Mouse (Mus musculus): ENCODE measurements at regions not wholly inside any gene's neighbourhood (a gene's known extent, or its start where the extent isn't known, plus 50 kb on each side); places are given as distances from the start of the nearest gene placed in this dataset.
A peak's percentile ranks its signal among the peaks of the same experiment; 100 is the strongest.

GRCm38 (mm10) chr12:13094111-13094851 is 152.6 kb upstream of the Mycn start:
- no peak for DNase-seq (ENCODE audit: low spot score)

GRCm38 (mm10) chr12:13085951-13086350 is 144.2 kb upstream of the Mycn start:
- no peak for DNase-seq (ENCODE audit: low spot score)

DNA sequence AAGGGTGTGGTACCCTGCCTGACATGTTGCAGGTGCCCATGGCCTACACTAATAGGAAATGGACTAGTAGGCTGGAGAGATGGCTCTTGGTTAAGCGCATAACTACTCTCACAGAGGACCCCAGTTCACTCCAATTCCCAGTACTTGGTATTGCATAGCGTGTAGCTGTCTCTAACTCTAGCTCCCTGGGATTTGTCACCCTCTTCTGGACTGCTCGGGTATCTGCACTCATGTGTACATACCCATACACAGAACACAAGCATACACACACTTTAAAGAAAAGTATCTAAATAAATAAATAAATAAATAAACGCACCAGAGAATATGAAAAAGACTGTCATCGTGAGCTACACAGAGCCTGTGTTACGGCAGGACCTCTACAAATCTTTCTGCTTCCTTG is 143.8 kb upstream of the Mycn start:
- DNase-seq (ENCODE audit: low spot score): no peak

- DNase-seq (ENCODE audit: low spot score): no peak
Observed at GRCm38 (mm10) chr12:13083337-13084054, 141.8 kb upstream of the Mycn start.

DNA sequence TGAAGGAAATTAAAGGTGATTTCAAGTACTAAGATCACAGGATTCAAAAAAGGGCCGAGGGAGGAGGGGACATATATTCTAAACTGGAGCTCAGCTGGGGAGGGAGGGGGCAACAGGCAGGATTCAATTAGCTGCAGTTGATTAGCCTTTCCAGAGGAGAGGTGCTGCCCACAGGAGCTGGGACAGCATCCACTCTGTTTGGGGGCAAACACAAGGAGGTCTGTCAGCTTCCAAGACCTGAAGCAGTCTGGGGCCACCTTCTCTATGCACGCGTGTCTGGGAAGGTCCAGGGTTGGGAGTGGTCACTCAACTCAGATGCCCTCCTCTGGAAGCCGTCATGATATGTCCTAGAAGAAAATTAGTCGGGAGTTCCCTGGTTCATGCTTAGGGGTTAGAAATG is 139.1 kb upstream of the Mycn start:
- DNase-seq (ENCODE audit: low spot score): no peak

GRCm38 (mm10) chr12:13079832-13080231 is 138.1 kb upstream of the Mycn start:
- no peak for DNase-seq (ENCODE audit: low spot score)

GRCm38 (mm10) chr12:13077689-13078088 is 136.0 kb upstream of the Mycn start:
- no peak for DNase-seq (ENCODE audit: low spot score)

GRCm38 (mm10) chr12:13076699-13077287 is 135.1 kb upstream of the Mycn start:
- DNase-seq (ENCODE audit: low spot score): no peak

GRCm38 (mm10) chr12:13073126-13073886 is 131.6 kb upstream of the Mycn start:
- no peak for DNase-seq (ENCODE audit: low spot score)

GRCm38 (mm10) chr12:13067295-13067694 is 125.6 kb upstream of the Mycn start:
- DNase-seq (ENCODE audit: low spot score): no peak

DNA sequence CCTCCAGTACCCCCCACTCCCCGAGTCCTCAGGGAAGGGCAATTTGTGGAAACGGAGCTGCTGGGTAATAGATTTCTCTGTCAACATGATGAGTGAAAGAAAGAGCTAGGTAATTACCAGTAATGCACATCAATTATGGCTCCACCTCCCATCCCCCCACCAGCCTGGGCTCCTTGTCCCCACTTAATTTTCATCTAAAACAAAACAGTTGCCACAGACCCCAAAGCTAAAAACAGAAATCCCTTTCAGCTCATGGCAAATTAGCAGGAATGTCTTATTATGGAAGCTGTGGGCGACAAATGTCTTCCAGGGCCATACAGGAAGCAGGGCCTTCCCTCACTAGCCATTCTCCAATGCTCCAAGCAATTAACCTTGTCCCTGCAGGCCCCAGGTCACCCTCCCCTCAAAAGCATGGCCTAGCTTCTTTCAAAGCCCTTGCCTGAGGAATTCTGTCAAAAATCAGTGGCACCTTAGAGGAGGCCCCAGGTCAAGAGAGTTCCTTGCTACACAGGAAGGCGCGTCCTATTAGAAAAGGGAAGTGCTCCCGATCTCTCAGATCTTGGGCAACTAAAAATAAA is 125.0 kb upstream of the Mycn start:
- DNase-seq (ENCODE audit: low spot score): no peak

DNA sequence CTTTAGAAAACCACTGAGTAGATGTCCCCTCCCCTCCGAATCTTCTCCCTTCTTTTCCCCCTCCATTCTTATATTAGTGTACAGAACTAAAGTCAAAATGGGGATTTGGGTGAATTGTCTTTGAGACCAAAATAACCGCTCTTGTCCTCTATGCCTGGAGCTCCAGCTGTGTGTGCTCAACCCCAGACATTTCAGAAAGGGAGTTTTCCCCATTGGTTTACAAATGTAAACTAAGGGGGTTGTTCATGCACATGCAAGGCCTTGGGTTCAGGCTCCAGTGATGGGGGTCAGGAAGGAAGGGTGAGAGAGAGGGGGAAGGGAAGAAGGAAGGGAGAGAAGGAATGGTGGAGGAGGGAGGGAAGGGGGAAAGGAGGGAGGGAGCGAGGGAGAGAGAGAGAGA is 117.8 kb upstream of the Mycn start:
- no peak for DNase-seq (ENCODE audit: low spot score)

- no peak for DNase-seq (ENCODE audit: low spot score)
Observed at GRCm38 (mm10) chr12:13056246-13056645, 114.5 kb upstream of the Mycn start.

- DNase-seq (ENCODE audit: low spot score): no peak
Observed at GRCm38 (mm10) chr12:13054611-13055010, 112.9 kb upstream of the Mycn start.

DNA sequence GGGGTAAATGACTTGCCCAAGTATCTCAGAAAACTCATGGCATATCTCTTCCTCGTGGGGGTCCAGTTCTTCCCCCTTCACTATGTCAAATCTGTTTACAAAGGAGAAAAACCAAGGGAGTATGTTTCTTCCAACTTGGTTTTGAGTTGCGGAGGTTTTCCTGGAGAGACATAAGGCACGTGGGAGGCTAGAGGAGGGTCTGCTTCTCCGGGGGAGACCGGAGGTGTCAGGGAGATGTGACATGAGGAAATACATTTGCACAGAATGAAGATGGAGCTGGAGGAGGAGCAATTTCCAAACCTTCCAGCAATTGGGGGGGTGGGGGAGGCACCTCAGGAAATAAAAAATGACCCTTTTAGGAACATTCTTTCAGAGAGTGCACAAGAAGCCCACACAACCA is 112.0 kb upstream of the Mycn start:
- no peak for DNase-seq (ENCODE audit: low spot score)

DNA sequence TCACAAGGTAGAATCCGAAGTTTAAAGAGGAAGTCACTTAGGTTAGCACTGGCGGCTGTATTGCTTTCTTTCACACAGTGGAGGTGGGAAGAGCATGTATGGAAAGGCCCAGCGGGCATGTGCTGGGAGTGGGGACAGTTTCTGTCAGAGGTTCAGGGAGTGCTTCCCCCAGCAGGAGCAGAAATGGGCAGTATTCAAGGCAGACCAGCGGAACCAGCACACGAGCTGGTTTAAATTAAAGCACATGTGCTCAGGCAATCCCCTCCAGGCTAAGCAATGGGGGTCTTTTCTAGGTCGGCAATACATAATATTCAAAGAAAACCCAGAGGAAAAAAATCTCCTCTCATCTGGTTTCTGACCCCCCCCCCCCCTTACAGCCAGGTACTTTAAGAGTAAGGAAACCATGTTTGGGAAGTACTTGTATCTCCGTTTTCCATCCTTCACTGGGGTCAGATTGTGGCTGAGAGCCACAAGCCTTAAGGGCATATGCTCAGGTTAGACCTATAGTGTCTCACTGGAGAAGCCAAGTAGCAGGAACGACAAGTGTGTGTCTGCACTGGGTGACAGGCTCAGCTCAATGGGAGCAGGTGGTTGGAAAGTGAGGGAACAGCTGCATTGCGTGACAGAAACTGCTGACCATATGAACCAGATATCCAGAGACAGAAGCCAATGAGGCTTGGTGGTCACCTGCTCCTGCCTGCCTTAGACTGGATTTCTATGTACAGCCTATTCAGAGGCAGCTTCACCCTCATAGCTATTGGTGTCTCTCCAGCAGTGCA is 111.3 kb upstream of the Mycn start:
- DNase-seq (ENCODE audit: low spot score): no peak

DNA sequence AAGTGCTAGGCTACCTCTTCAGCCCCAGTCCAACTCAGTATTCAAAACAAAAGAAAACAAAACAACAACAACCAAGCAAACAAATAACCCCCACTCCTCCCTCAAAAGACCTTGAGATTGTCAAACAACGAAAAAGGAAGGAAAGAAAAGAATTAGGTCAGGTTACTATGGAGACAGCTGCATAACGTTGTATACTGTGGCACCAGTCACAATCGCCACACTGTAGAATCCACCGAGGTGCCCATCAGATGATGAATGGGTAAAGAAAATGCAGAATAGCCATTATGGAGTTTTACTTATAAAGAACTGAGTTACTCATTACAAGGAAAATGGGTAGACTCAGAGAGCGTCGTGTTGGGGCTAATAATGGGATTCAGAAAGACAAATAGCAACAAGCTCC is 110.5 kb upstream of the Mycn start:
- DNase-seq (ENCODE audit: low spot score): no peak

- DNase-seq (ENCODE audit: low spot score): no peak
Observed at GRCm38 (mm10) chr12:13049659-13050058, 107.9 kb upstream of the Mycn start.

DNA sequence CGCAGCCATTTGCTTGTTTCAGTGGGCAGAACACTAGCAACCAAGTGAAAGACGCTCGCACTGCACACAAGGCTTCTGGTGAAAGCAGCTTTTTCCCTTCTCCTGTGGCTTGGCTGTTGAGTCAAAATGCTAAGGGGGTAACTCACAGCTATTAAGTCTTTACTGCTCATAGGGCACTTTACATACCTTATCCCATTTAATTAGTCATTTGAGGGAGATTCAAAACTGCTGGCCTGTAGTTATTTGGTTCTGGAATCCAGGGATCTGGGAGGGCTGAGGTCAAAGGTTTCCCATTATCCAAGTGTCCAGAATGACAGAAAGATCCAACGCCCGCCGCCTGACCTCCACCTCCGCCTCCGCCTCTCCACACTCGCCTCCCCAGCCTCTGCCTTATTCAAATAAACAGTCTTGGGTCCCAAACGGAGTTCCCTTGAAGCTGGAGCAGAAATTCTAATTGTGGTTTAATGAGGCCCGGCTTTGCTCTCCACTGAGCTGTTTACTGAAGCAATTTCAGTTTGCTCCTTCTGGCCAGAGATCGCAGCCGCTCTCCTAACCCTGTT is 106.5 kb upstream of the Mycn start:
- no peak for DNase-seq (ENCODE audit: low spot score)

- DNase-seq (ENCODE audit: low spot score): no peak
Observed at GRCm38 (mm10) chr12:13042934-13043333, 101.2 kb upstream of the Mycn start.

DNA sequence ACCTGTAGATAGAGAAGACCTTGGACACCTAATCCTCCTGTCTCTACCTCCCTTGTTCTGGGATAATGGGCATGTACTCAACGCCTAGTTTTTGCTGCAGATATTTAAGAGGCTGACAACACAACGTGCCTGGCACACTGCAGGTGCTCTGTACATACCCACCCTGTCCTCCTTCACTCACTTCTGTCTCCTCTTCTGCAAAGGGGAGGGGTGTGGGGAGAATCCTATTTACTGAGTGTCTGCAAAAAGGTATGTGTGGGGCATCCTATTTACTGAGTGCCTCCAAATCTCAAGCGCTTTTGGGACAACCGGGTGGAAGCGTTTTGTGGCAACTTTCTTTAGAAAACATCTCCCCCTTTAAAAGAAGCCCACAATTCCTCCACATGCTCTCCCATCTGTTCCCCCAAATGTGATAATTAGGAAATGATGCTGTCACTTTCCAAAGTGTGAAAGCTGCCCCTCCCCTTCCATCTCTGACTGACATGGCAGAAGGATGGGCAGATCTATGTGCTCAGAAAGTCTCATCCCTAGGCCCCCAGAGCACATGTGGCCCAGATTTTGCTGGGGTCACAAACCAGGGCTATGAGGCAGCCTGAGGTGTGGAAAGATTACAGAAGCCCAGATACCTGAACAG is 93.5 kb upstream of the Mycn start:
- peak; percentile 55 for DNase-seq (ENCODE audit: low spot score)

Measured in layer of hippocampus, adult 11-12 months (tissue).